Mouse (Mus musculus) G1E (cell line): Measurements from ENCODE around the gene Rora.

Experiments
- CTCF ChIP-seq: IDR thresholded peaks from 2 replicates; pipeline ENCODE4 v1.5.1; 2012; ENCODE audit warnings: low read depth, low read length, inconsistent platforms, mixed read lengths
- GATA1 ChIP-seq: IDR thresholded peaks from 2 replicates; pipeline ENCODE4 v1.6.1; 2012; ENCODE audit warnings: borderline replicate concordance, low read length, inconsistent platforms, mixed read lengths
- GATA2 ChIP-seq: IDR thresholded peaks from 2 replicates; pipeline ENCODE4 v1.6.1; 2012; ENCODE audit warnings: low read depth, low read length, inconsistent platforms, borderline replicate concordance
- POLR2AphosphoS5 ChIP-seq: IDR thresholded peaks from 2 replicates; pipeline ENCODE4 v1.6.1; 2012; ENCODE audit warnings: low read depth, low read length, inconsistent platforms; ENCODE audit not compliant: insufficient replicate concordance
- TAL1 ChIP-seq: conservative IDR thresholded peaks from 2 replicates; pipeline ENCODE4 v1.6.1; 2012; ENCODE audit warnings: low read depth, low read length, inconsistent platforms, mixed read lengths

GRCm38 (mm10) chr9:69272884-69273283 lies 619.3 kb downstream of the Rora start:
- TF ChIP-seq CTCF (no peak), TAL1 (no peak), GATA1 (no peak), POLR2AphosphoS5 (no peak), GATA2 (no peak)
